Mouse (Mus musculus): ENCODE measurements around the gene Bag1. TPM values are rescaled to one million over a fixed set of nuclear protein-coding genes. Genes with fewer than 3 reads are reported as not detected.

Bag1 gene
- 584 TPM for polyA plus RNA-seq (2014; fragmentation: Illumina TruSeq; extraction: RNeasy Lipid Tissue Mini Kit (QIAGEN cat#74804); ENCODE audit: low read depth, low replicate concordance)

DNA sequence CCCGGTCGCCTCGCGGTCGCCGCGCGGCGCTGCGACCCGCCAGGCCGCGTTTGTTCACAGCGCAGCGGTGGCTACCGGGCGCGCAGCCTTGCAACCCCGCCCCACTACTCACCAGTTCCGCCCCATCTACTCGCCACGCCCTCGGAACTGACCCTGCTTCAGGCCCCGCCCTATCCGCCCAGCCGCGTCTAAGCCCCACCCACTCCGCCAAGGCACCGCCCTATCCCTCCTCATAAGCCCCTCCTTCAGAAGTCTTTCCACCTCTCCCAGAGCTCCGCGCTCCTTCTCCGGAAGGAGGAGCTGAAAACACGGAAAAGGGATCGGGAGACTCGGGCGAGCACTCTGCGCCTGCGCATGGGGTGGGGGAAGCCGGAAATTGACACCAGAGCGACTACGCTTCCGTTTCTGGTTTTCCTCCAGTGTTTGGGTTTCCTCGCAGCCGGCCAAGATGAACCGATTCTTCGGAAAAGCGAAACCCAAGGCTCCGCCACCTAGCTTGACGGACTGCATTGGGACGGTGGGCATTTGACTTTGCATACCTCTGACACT lies at the start of gene Bag1, which contains the start of gene Chmp5:
TSS of gene Bag1 (minus strand) at position 135 of the 549 bp plus-strand sequence.
TSS of gene Chmp5 (plus strand) at position 248 of the 549 bp plus-strand sequence.

DNA sequence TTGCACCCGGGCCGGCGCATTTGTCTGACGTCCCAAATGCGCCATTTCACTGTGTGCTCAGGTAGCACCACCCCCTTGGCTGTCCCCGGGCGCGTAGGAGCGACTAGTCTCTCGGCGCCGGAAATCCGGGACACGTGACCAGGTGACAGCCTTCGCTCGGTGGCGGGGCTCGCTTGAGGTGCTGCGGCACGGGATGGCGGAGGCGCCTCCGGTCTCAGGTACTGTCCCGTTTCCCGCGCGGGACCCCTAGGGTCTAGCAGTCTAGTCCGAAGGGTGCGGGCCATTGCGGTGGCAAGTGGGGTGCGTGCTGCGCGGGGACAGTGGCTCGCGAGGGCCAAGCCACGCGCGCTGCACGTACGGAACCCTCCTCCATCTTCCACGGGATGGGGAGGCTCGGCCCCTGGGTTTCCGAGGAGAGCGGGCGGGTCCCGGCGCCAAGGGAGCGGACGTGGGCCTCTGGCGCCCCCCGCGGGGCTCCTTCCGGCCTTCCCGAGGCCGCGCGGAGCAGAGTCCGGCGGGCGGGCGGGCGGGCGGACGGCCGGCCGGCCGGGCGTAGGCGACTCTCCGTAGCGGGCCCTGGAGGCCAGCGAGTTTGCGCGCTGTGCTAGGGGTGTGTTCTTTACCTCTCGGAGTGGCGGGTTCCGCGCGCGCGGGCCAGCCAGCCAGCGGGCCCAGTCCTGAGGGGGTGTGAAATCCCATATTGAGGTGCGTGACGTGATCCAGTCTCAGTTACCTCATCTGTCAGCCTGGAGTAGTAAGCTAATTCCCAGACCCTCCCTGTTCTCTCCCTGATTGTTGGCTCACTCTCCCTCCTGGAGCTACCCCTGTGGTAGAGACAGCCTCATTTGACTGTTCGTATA lies 23.0 kb upstream of the Bag1 start, which contains the start of gene Nfx1:
TSS of gene Nfx1 (plus strand) at position 65 of the 860 bp plus-strand sequence.

DNA sequence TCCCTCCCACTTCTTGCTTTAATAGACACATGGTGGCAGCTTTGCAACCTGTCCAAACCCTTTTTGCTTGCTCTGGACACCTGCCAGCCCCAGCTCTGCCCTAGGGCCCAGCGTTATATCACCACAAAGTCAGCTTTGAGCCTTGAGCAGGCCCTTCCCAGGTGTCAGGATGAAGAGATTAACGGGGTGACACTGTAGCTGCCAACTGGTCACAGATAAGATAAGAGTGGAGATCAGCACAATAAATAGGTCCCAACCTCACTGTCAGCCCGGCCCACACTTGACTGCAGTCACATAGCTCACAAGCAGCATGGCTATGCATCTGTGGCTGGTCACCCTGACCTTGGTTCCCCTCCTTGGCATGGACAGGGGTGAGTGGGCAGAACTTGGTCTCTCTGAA lies 28.3 kb downstream of the Bag1 start, which contains the start of gene Spink4:
TSS of gene Spink4 (plus strand) at position 268 of the 400 bp plus-strand sequence.

Other genes starting within 250 kb of the Bag1 start
- gene Aptx, start 245.1 kb downstream of the Bag1 start, polyA plus RNA-seq (2014; fragmentation: Illumina TruSeq; extraction: RNeasy Lipid Tissue Mini Kit (QIAGEN cat#74804); ENCODE audit: low read depth, low replicate concordance): 4.2 TPM
- 399 TPM for gene Dnaja1, start 226.1 kb downstream of the Bag1 start, polyA plus RNA-seq (2014; fragmentation: Illumina TruSeq; extraction: RNeasy Lipid Tissue Mini Kit (QIAGEN cat#74804); ENCODE audit: low read depth, low replicate concordance)
- 148 TPM for gene Smu1, start 190.4 kb downstream of the Bag1 start, polyA plus RNA-seq (2014; fragmentation: Illumina TruSeq; extraction: RNeasy Lipid Tissue Mini Kit (QIAGEN cat#74804); ENCODE audit: low read depth, low replicate concordance)
- 107 TPM for gene B4galt1, start 94.3 kb downstream of the Bag1 start, polyA plus RNA-seq (2014; fragmentation: Illumina TruSeq; extraction: RNeasy Lipid Tissue Mini Kit (QIAGEN cat#74804); ENCODE audit: low read depth, low replicate concordance)
- gene Spink4, start 28.2 kb downstream of the Bag1 start, polyA plus RNA-seq (2014; fragmentation: Illumina TruSeq; extraction: RNeasy Lipid Tissue Mini Kit (QIAGEN cat#74804); ENCODE audit: low read depth, low replicate concordance): 220 TPM
- 281 TPM for gene Chmp5, start 113 bp upstream of the Bag1 start, polyA plus RNA-seq (2014; fragmentation: Illumina TruSeq; extraction: RNeasy Lipid Tissue Mini Kit (QIAGEN cat#74804); ENCODE audit: low read depth, low replicate concordance)
- 67.5 TPM for gene Nfx1, start 22.6 kb upstream of the Bag1 start, polyA plus RNA-seq (2014; fragmentation: Illumina TruSeq; extraction: RNeasy Lipid Tissue Mini Kit (QIAGEN cat#74804); ENCODE audit: low read depth, low replicate concordance)
- gene Aqp7, start 99.8 kb upstream of the Bag1 start, polyA plus RNA-seq (2014; fragmentation: Illumina TruSeq; extraction: RNeasy Lipid Tissue Mini Kit (QIAGEN cat#74804); ENCODE audit: low read depth, low replicate concordance): 0.60 TPM
- not detected for gene Aqp3, start 149.9 kb upstream of the Bag1 start, polyA plus RNA-seq (2014; fragmentation: Illumina TruSeq; extraction: RNeasy Lipid Tissue Mini Kit (QIAGEN cat#74804); ENCODE audit: low read depth, low replicate concordance)
- 1.5 TPM for gene Nol6, start 176.2 kb upstream of the Bag1 start, polyA plus RNA-seq (2014; fragmentation: Illumina TruSeq; extraction: RNeasy Lipid Tissue Mini Kit (QIAGEN cat#74804); ENCODE audit: low read depth, low replicate concordance)
- 212 TPM for gene Ube2r2, start 187.4 kb upstream of the Bag1 start, polyA plus RNA-seq (2014; fragmentation: Illumina TruSeq; extraction: RNeasy Lipid Tissue Mini Kit (QIAGEN cat#74804); ENCODE audit: low read depth, low replicate concordance)